Mouse (Mus musculus): ENCODE measurements at regions not wholly inside any gene's neighbourhood (a gene's known extent, or its start where the extent isn't known, plus 50 kb on each side); places are given as distances from the start of the nearest gene placed in this dataset.

GRCm38 (mm10) chr13:99641386-99642165 is 125.2 kb upstream of the Map1b start:
- no peak for TF ChIP-seq GATA1 (IDR thresholded peaks at IDR 0.05; ENCODE audit: low read depth, low read length)
- no peak for TF ChIP-seq CTCF (IDR thresholded peaks at IDR 0.05 in 2 of 3, conservative IDR thresholded peaks at IDR 0.05 in 1 of 3; ENCODE audit: control insufficient read depth in 1 of 3, insufficient read depth in 1 of 3, low read depth in 2 of 3, low read length in 3 of 3, poor library complexity in 1 of 3, severe bottlenecking in 1 of 3)
- no peak for TF ChIP-seq JUND (IDR thresholded peaks at IDR 0.05; ENCODE audit: low read depth, low read length)
- TF ChIP-seq MYB (IDR thresholded peaks at IDR 0.05; ENCODE audit: low read depth, low read length) = no peak
- no peak for TF ChIP-seq SIN3A (IDR thresholded peaks at IDR 0.05; ENCODE audit: low read length)
